Mouse (Mus musculus) erythroblast, embryonic 14.5 days (primary cell): ENCODE data around the gene Gm27021.

ENCODE experiments used
- GATA1 ChIP-seq: IDR thresholded peaks from 2 replicates; pipeline ENCODE4 v1.6.1; 2012; ENCODE audit warnings: low read length, inconsistent platforms, mixed read lengths
- TAL1 ChIP-seq: IDR thresholded peaks from 3 replicates; pipeline ENCODE4 v1.6.1; 2012; ENCODE audit warnings: low read length, inconsistent platforms, mixed read lengths

- TF ChIP-seq TAL1 (no peak), GATA1 (no peak)
Observed at GRCm38 (mm10) chr8:120696401-120697153, 28.7 kb upstream of the Gm27021 start.
